Mouse (Mus musculus) C2C12 (cell line): ENCODE measurements around the gene Pcbp3. TPM values are rescaled to one million over a fixed set of nuclear protein-coding genes. Genes with fewer than 3 reads are reported as not detected.

Source experiments
- H3K27me3 ChIP-seq: one replicate; pipeline ENCODE4 v1.6.1; 2011; ENCODE audit not compliant: control insufficient read depth, insufficient read depth, insufficient read length
- H3K36me3 ChIP-seq: one replicate; pipeline ENCODE4 v1.6.1; 2011; ENCODE audit not compliant: control insufficient read depth, insufficient read depth
- H3K4me3 ChIP-seq: one replicate; pipeline ENCODE4 v1.5.1; 2011; ENCODE audit warnings: mild to moderate bottlenecking, control low read depth; ENCODE audit not compliant: poor library complexity, insufficient read depth, severe bottlenecking
- H3K79me2 ChIP-seq: one replicate; pipeline ENCODE4 v1.6.1; 2011; ENCODE audit not compliant: control insufficient read depth, insufficient read depth
- H3K79me3 ChIP-seq: one replicate; pipeline ENCODE4 v1.6.1; 2011; ENCODE audit warnings: low read depth, control low read depth
- H3ac ChIP-seq: one replicate; pipeline ENCODE3; 2011; ENCODE audit warnings: low read depth; ENCODE audit not compliant: control insufficient read depth, insufficient read length
- CEBPB ChIP-seq: IDR thresholded peaks from one replicate; pipeline ENCODE4 v1.6.1; 2011; ENCODE audit warnings: low read depth, mild to moderate bottlenecking, control low read depth, moderate library complexity
- CTCF ChIP-seq: IDR thresholded peaks from one replicate; pipeline ENCODE4 v1.5.1; 2011; ENCODE audit not compliant: control insufficient read depth, insufficient read depth, insufficient read length
- FOSL1 ChIP-seq: IDR thresholded peaks from one replicate; pipeline ENCODE4 v1.8.0; 2011; ENCODE audit warnings: mild to moderate bottlenecking, low read length; ENCODE audit not compliant: poor library complexity, insufficient read depth, severe bottlenecking
- MAX ChIP-seq: IDR thresholded peaks from one replicate; pipeline ENCODE4 v1.6.1; 2011; ENCODE audit warnings: mild to moderate bottlenecking, control low read depth
- MYOD1 ChIP-seq: IDR thresholded peaks from one replicate; pipeline ENCODE4 v1.6.1; 2011; ENCODE audit warnings: low read depth; ENCODE audit not compliant: control insufficient read depth, insufficient read length
- MYOG ChIP-seq: IDR thresholded peaks from one replicate; pipeline ENCODE4 v1.6.1; 2011; ENCODE audit not compliant: control insufficient read depth, insufficient read length; ENCODE audit errors: extremely low read depth
- USF1 ChIP-seq: IDR thresholded peaks from one replicate; pipeline ENCODE4 v1.6.1; 2011; ENCODE audit warnings: low read depth, mild to moderate bottlenecking, control low read depth, moderate library complexity
- polyA plus RNA-seq: library from polyadenylated mRNA; unstranded; fragments of >200 nt; fragmentation: generic; extraction: Trizol; gene quantifications from one replicate; pipeline ENCODE4 v1.2.1, GENCODE M21; 2012; ENCODE audit warnings: missing spikeins

Gene Pcbp3
- polyA plus RNA-seq, 1 experiment: 9.8 TPM

- no peaks in the 10 kb centered on the region for H3K36me3 ChIP-seq
- H3K79me2 ChIP-seq: no peaks in the 10 kb centered on the region
- TF ChIP-seq CTCF: no peak
- no peak for TF ChIP-seq MYOD1
- TF ChIP-seq MAX: no peak
- TF ChIP-seq FOSL1: no peak
- no peak for TF ChIP-seq CEBPB
- no peak for TF ChIP-seq USF1
- no peak for TF ChIP-seq MYOG
- H3K27me3 ChIP-seq: no peaks in the 10 kb centered on the region
- no peak overlapping the region for H3ac ChIP-seq
- H3K4me3 ChIP-seq: no peak overlapping the region
- no peaks in the 10 kb centered on the region for H3K79me3 ChIP-seq
Measured at GRCm38 (mm10) chr10:76785312-76785711, 176.4 kb downstream of the Pcbp3 start.

- TF ChIP-seq CEBPB (no peak), FOSL1 (no peak)
- no peaks in the 10 kb centered on the region for H3K27me3 ChIP-seq
- no peaks in the 10 kb centered on the region for H3K79me3 ChIP-seq
- H3K36me3 ChIP-seq: no peaks in the 10 kb centered on the region
- H3K79me2 ChIP-seq: no peaks in the 10 kb centered on the region
- no peak overlapping the region for H3ac ChIP-seq
- no peak overlapping the region for H3K4me3 ChIP-seq
Measured at GRCm38 (mm10) chr10:76779225-76779624, 182.5 kb downstream of the Pcbp3 start.

DNA sequence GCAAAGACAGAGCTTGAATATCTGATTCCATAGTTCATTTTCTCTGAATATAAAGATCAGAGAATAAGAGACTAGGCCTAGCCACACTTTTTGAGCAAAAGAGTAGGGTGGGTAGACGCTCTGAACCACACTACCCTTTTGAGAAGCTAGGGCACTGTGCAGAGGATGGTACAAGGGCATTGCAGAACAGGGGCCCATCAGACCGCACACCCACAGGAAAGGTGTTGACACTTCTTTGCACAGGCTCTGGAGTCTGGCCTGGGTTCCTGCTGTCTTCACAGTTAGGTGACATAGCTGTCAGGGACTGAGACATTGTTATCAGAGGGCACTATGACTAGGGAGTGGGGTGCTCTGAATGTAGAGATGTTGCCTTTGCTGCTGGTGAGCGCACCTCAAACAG is 190.1 kb downstream of the Pcbp3 start:
- H3K79me2 ChIP-seq: no peaks in the 10 kb centered on the region
- no peaks in the 10 kb centered on the region for H3K27me3 ChIP-seq
- no peaks in the 10 kb centered on the region for H3K36me3 ChIP-seq
- H3K79me3 ChIP-seq: no peaks in the 10 kb centered on the region
- TF ChIP-seq CEBPB (no peak), MAX (no peak), MYOG (no peak), FOSL1 (no peak), USF1 (no peak), MYOD1 (no peak), CTCF (no peak)
- no peak overlapping the region for H3ac ChIP-seq
- H3K4me3 ChIP-seq: no peak overlapping the region

DNA sequence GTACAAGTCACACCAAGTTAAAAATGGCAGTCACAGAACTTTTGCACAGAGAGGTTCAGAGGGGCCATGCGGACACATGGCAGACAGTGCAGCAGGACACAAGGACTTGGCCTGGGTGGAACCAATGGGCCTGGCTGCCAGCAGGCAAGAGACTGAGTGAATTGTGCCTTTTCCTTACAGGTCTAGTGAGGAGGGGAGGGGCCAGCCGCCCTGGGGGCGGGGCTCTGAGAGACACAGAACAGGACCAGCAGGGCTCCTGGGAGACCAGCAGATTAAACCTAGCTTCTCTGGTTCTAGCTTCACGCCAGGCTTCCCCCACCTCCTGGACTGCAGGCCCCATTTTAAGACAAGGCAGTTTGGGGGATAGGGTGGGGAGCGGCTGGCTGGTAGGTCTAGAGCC is 190.6 kb downstream of the Pcbp3 start:
- Histone ChIP-seq H3K4me3 (no peak overlapping the region), H3K36me3 (no peaks in the 10 kb centered on the region), H3K79me3 (no peaks in the 10 kb centered on the region), H3K79me2 (no peaks in the 10 kb centered on the region), H3ac (no peak overlapping the region), H3K27me3 (no peaks in the 10 kb centered on the region)
- TF ChIP-seq CTCF: no peak
- no peak for TF ChIP-seq FOSL1
- no peak for TF ChIP-seq MYOG
- no peak for TF ChIP-seq MAX
- no peak for TF ChIP-seq USF1
- no peak for TF ChIP-seq MYOD1
- no peak for TF ChIP-seq CEBPB

DNA sequence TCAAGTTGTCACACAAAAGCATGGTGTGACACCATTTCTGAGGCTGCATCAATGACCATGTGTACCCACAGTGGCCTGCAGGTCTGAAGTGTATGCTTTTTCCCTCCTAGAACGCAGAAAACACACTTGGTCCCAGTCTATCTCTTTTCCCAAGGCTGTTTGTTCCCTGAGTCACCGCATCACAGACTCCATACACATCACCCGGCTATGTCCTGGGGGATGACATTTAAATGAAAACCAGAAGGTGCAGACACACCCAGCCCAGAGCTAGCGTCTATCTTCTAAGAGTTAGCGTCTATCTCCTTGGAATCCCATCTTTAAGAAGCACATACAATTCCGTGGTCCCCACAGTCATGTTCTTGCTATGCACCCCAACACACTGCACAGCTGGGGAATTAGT is 192.1 kb downstream of the Pcbp3 start:
- no peaks in the 10 kb centered on the region for H3K27me3 ChIP-seq
- TF ChIP-seq CTCF (no peak), USF1 (no peak), MYOD1 (no peak), FOSL1 (no peak)
- H3K79me2 ChIP-seq: no peaks in the 10 kb centered on the region
- H3K4me3 ChIP-seq: no peak overlapping the region
- H3K36me3 ChIP-seq: no peaks in the 10 kb centered on the region
- H3ac ChIP-seq: no peak overlapping the region
- H3K79me3 ChIP-seq: no peaks in the 10 kb centered on the region

DNA sequence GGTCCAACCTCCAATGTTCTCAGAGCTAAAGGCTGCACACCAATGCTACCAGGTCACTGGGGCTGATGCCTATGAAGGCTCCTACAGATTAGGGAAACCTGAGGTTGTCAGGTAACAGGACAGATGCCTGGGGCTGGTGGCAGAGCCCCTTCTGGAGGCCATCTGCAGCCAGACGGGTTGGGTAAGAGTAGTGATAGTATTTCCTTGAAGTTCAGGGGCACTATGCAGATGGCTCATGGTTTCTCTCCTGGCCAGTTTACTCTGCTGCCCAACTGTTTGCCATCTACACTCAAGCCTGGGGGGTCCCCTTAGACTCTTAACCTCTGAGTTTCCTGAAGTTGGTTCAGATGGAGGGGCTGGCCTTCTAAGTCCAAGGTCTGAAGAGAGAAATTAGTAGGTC is 195.5 kb downstream of the Pcbp3 start:
- Histone ChIP-seq H3K79me3 (no peaks in the 10 kb centered on the region), H3K27me3 (no peaks in the 10 kb centered on the region), H3K36me3 (no peaks in the 10 kb centered on the region), H3K4me3 (no peak overlapping the region), H3ac (no peak overlapping the region), H3K79me2 (no peaks in the 10 kb centered on the region)
- TF ChIP-seq USF1: no peak
- no peak for TF ChIP-seq CTCF
- no peak for TF ChIP-seq MYOG
- TF ChIP-seq MAX: no peak
- no peak for TF ChIP-seq MYOD1
- TF ChIP-seq FOSL1: no peak
- no peak for TF ChIP-seq CEBPB
